Mouse (Mus musculus) liver, postnatal 0 days (tissue): ENCODE data around the gene Arhgdib. TPM values are rescaled to one million over a fixed set of nuclear protein-coding genes. Genes with fewer than 3 reads are reported as not detected.

Source experiments
- ATAC-seq: fragments of 200-750 bp; cut with Nextera tagmentation; 2 replicates; pipeline ENCODE4 v1.8.0; 2017; ENCODE audit warnings: mild to moderate bottlenecking, moderate library complexity
- DNase-seq: peaks from one replicate; pipeline ENCODE4 v3.0.0-alpha.2; 2016
- H3K27ac ChIP-seq: fragments of 300-500 bp; sonication (generic); 2 replicates; pipeline ENCODE4 v1.5.1; 2014; ENCODE audit warnings: antibody characterized with exemption, moderate library complexity, mild to moderate bottlenecking, low read depth
- H3K27me3 ChIP-seq: fragments of 300-500 bp; sonication (generic); 2 replicates; pipeline ENCODE4 v1.6.1; 2014; ENCODE audit warnings: low read length, control low read depth, mixed read lengths; ENCODE audit not compliant: insufficient read depth
- H3K36me3 ChIP-seq: fragments of 300-500 bp; sonication (generic); replicated peaks from 2 replicates; pipeline ENCODE4 v1.6.1; 2014; ENCODE audit warnings: mild to moderate bottlenecking, control low read depth, low read length, moderate library complexity, mixed read lengths; ENCODE audit not compliant: insufficient read depth
- H3K4me1 ChIP-seq: fragments of 300-500 bp; sonication (generic); 2 replicates; pipeline ENCODE4 v1.6.1; 2014; ENCODE audit warnings: antibody characterized with exemption, mild to moderate bottlenecking, control low read depth; ENCODE audit not compliant: insufficient read depth
- H3K4me2 ChIP-seq: fragments of 300-500 bp; sonication (generic); 2 replicates; pipeline ENCODE4 v1.6.1; 2014; ENCODE audit warnings: low read depth, mild to moderate bottlenecking, low read length, moderate library complexity, mixed read lengths
- H3K4me3 ChIP-seq: fragments of 300-500 bp; sonication (generic); 2 replicates; pipeline ENCODE4 v1.5.1; 2014; ENCODE audit warnings: low read depth, low read length
- H3K9ac ChIP-seq: fragments of 300-500 bp; sonication (generic); replicated peaks from 2 replicates; pipeline ENCODE4 v1.6.1; 2014; ENCODE audit warnings: mild to moderate bottlenecking, moderate library complexity
- H3K9me3 ChIP-seq: fragments of 300-500 bp; sonication (generic); 2 replicates; pipeline ENCODE4 v1.6.1; 2016; ENCODE audit warnings: mild to moderate bottlenecking, control low read depth, low read length, mixed read lengths
- CTCF ChIP-seq: sonication (generic); IDR thresholded peaks from 2 replicates; pipeline ENCODE4 v1.5.1; 2016; ENCODE audit warnings: antibody characterized with exemption, low read depth
- EP300 ChIP-seq: IDR thresholded peaks from 2 replicates; pipeline ENCODE4 v1.6.1; 2016; ENCODE audit warnings: antibody characterized with exemption, low read depth, mild to moderate bottlenecking
- WGBS: fragments of 180-500 bp; shearing (Covaris S2); extraction: QIAGEN DNeasy Blood & Tissue Kit; methylation state at CpG from one replicate; pipeline ENCODE4 v1.1.7; 2014; ENCODE audit not compliant: insufficient replicate concordance; 5-methylcytosine and 5-hydroxymethylcytosine counted together
- polyA plus RNA-seq: library from polyadenylated mRNA; unstranded; fragments of >200 nt; fragmentation: Nextera tagmentation; extraction: Ambion mirVana; gene quantifications from 2 replicates; pipeline ENCODE4 v1.2.1, GENCODE M21; 2015

Arhgdib gene
- polyA plus RNA-seq, 1 experiment from 2014 or later: 192 TPM

- Histone ChIP-seq H3K27me3 (no peaks in the 10 kb centered on the region), H3K27ac (no peak overlapping the region), H3K4me3 (no peak overlapping the region), H3K36me3 (no peaks in the 10 kb centered on the region), H3K4me2 (no peak overlapping the region), H3K9me3 (no peaks in the 10 kb centered on the region), H3K9ac (no peak overlapping the region), H3K4me1 (no peaks in the 10 kb centered on the region)
- TF ChIP-seq CTCF: no peak
- no peak for TF ChIP-seq EP300
- ATAC-seq: no peak
- WGBS: 66% methylated on average over 8 of the region's 8 CpGs
- no peak for DNase-seq
Measured at GRCm38 (mm10) chr6:136881678-136882077, 60.0 kb downstream of the Arhgdib start.

GRCm38 (mm10) chr6:136875670-136876069, 66.0 kb downstream of the Arhgdib start, which contains the start of gene Mgp:
Gene Mgp, minus strand, starts transcription at chr6:136875823.
- ATAC-seq: no peak
- no peak within 1 kb of the TSS for H3K4me3 ChIP-seq
- H3K27ac ChIP-seq: no peak within 1 kb of the TSS
- H3K4me1 ChIP-seq: no peaks in the 10 kb centered on the region
- H3K9me3 ChIP-seq: no peaks in the 10 kb centered on the region
- TF ChIP-seq EP300: no peak
- TF ChIP-seq CTCF: no peak
- DNase-seq: no peak
- no peaks in the 10 kb centered on the region for H3K27me3 ChIP-seq
- WGBS: 52% methylated on average over 9 of the region's 9 CpGs
- H3K36me3 ChIP-seq: no peaks in the 10 kb centered on the region
- H3K4me2 ChIP-seq: no peak within 1 kb of the TSS
- H3K9ac ChIP-seq: no peak within 1 kb of the TSS

GRCm38 (mm10) chr6:136874599-136874998, 67.1 kb downstream of the Arhgdib start:
- TF ChIP-seq EP300: no peak
- TF ChIP-seq CTCF: no peak
- Histone ChIP-seq H3K9me3 (no peaks in the 10 kb centered on the region), H3K4me2 (no peak overlapping the region), H3K27ac (no peak overlapping the region), H3K4me1 (no peaks in the 10 kb centered on the region), H3K9ac (no peak overlapping the region), H3K27me3 (no peaks in the 10 kb centered on the region), H3K4me3 (no peak overlapping the region), H3K36me3 (no peaks in the 10 kb centered on the region)
- no peak for ATAC-seq
- DNase-seq: no peak
- WGBS: 47% methylated on average over 8 of the region's 8 CpGs

Other genes with a start within 250 kb of the Arhgdib start
- gene Gucy2c, start 160.1 kb downstream of the Arhgdib start, polyA plus RNA-seq: 0.57 and 0.99 TPM in 2 replicates
- 1.1 and 1.4 TPM in 2 replicates for gene Hist4h4, start 137.5 kb downstream of the Arhgdib start, polyA plus RNA-seq
- 147 and 152 TPM in 2 replicates for gene H2afj, start 133.7 kb downstream of the Arhgdib start, polyA plus RNA-seq
- 0.44 and 0.99 TPM in 2 replicates for gene BC049715, start 114.3 kb downstream of the Arhgdib start, polyA plus RNA-seq
- 32.8 and 33.8 TPM in 2 replicates for gene Wbp11, start 113.7 kb downstream of the Arhgdib start, polyA plus RNA-seq
- gene Smco3, start 106.4 kb downstream of the Arhgdib start, polyA plus RNA-seq: not detected in 2 replicates
- 10.6 and 11.1 TPM in 2 replicates for gene Art4, start 84.2 kb downstream of the Arhgdib start, polyA plus RNA-seq
- 4.5 and 6.2 TPM in 2 replicates for gene Mgp, start 66.1 kb downstream of the Arhgdib start, polyA plus RNA-seq
- 0.40 and 0.42 TPM in 2 replicates for gene Erp27, start 19.7 kb downstream of the Arhgdib start, polyA plus RNA-seq
- gene Pde6h, start 18.1 kb downstream of the Arhgdib start, polyA plus RNA-seq: 0.34 and 0.77 TPM in 2 replicates
- gene Rerg, start 228.6 kb upstream of the Arhgdib start, polyA plus RNA-seq: 5.6 and 6.9 TPM in 2 replicates